Mouse (Mus musculus) fibroblast of lung, adult 2 months (primary cell): ENCODE measurements around the gene Ccl28.
A peak's percentile ranks its signal among the peaks of the same experiment; 100 is the strongest.
"Not testable (repeated sequence)": the region's sequence is repeated elsewhere in the genome, so short reads cannot be mapped to it uniquely, and the experiment has no call there.

ENCODE experiments used
- DNase-seq: peaks from one replicate; pipeline ENCODE4 v3.0.0-alpha.2; 2011; ENCODE audit warnings: low read depth

Ccl28 gene

DNA sequence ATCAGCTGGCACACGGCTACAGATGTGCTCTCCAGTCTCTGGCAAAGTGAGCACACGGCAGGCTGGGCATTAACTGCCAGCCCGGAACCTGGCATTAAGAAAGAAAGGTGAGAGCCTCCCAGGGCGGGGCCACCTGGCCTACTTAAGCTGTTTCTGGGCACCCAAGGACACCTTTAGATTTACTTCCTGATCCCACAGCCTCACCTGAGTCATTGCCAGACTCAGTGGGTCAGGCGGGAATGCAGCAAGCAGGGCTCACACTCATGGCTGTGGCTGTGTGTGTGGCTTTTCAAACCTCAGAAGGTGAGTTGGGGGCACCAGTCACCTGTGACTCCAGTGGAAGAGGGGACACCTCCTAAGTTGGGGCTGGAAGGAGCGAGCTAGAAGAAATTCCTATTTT lies at the start of gene Ccl28:
Ccl28 (plus strand) TSS at position 186 of the 400 bp plus-strand sequence.
- no peak for DNase-seq

DNA sequence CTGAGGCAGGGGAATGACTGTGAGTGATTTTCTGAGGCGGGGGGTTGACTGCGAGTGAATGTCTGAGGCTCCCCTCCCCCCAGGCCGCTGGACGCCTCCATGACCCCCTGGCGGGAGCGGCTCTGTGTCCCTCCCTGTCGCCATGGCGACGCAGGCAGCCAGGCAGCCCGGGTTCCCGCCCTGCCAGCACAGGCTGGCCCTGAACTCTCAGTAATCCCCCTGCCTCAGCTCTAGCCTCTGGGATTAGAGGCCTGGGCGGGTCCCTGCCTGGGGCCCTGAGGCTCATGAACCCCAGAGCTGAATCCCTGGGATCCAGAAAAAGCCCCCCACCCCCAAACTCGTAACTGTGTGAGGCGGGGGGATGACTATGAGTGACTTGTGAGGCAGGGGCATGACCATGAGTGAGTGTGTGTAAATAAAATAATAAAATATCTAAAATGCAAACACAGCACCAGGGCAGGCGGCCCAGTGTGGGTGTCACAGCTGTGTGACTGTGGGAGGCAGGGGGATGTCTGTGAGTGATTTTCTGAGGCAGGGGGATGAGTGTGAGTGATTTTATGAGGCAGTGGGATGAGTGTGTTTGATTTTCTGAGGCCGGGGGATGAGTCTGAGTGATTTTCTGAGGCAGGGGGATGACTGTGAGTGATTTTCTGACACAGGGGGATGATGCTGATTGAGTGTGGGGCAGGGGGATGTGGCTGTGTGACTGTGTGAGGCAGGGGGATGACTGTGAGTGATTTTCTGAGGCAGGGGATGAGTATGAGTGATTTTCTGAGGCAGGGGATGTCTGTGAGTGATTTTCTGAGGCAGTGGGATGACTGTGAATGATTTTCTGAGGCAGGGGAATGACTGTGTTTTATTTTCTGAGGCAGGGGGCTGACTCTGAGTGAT lies 27.1 kb upstream of the Ccl28 start:
- not testable (repeated sequence) for DNase-seq

DNA sequence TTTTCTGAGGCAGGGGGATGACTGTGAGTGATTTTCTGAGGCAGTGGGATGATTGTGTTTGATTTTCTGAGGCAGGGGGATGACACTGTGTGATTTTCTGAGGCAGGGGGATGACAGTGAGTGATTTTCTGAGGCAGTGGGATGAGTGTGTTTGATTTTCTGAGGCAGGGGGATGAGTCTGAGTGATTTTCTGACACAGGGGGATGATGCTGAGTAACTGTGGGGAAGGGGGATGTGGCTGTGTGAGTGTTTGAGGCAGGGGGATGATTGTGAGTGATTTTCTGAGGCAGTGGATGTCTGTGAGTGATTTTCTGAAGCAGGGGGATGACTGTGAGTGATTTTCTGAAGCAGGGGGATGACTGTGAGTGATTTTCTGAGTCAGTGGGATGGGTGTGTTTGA lies 25.2 kb upstream of the Ccl28 start:
- not testable (repeated sequence) for DNase-seq

DNA sequence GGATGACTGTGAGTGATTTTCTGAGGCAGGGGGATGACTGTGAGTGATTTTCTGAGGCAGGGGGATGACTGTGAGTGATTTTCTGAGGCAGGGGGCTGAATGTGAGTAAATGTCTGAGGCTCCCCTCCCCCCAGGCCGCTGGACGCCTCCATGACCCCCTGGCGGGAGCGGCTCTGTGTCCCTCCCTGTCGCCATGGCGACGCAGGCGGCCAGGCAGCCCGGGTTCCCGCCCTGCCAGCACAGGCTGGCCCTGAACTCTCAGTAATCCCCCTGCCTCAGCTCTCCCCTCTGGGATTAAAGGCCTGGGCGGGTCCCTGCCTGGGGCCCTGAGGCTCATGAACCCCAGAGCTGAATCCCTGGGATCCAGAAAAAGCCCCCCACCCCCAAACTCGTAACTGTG lies 24.6 kb upstream of the Ccl28 start:
- DNase-seq: not testable (repeated sequence)

DNA sequence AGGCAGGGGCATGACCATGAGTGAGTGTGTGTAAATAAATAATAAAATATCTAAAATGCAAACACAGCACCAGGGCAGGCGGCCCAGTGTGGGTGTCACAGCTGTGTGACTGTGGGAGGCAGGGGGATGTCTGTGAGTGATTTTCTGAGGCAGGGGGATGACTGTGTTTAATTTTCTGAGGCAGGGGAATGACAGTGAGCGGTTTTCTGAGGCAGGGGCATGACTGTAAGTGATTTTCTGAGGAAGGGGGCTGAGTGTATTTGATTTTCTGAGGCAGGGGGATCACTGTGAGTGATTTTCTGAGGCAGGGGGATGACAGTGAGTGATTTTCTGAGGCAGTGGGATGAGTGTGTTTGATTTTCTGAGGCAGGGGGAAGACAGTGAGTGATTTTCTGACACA lies 24.1 kb upstream of the Ccl28 start:
- DNase-seq: not testable (repeated sequence)

DNA sequence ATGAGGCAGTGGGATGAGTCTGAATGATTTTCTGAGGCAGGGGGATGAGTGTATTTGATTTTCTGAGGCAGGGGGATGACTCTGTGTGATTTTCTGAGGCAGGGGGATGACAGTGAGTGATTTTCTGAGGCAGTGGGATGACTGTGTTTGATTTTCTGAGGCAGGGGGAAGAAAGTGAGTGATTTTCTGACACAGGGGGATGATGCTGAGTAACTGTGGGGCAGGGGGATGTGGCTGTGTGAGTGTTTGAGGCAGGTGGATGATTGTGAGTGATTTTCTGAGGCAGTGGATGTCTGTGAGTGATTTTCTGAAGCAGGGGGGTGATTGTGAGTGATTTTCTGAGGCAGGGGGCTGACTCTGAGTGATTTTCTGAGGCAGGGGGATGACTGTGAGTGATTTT lies 23.5 kb upstream of the Ccl28 start:
- DNase-seq: not testable (repeated sequence)

DNA sequence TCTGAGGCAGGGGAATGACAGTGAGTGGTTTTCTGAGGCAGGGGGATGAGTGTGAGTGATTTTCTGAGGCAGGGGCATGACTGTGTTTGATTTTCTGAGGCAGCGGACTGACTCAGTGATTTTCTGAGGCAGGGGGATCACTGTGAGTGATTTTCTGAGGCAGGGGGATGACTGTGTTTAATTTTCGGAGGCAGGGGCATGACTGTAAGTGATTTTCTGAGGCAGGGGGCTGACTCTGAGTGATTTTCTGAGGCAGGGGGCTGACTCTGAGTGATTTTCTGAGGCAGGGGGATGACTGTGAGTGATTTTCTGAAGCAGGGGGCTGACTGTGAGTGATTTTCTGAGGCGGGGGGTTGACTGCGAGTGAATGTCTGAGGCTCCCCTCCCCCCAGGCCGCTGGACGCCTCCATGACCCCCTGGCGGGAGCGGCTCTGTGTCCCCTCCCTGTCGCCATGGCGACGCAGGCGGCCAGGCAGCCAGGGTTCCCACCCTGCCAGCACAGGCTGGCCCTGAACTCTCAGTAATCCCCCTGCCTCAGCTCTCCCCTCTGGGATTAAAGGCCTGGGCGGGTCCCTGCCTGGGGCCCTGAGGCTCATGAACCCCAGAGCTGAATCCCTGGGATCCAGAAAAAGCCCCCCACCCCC lies 20.8 kb upstream of the Ccl28 start:
- DNase-seq: not testable (repeated sequence)

DNA sequence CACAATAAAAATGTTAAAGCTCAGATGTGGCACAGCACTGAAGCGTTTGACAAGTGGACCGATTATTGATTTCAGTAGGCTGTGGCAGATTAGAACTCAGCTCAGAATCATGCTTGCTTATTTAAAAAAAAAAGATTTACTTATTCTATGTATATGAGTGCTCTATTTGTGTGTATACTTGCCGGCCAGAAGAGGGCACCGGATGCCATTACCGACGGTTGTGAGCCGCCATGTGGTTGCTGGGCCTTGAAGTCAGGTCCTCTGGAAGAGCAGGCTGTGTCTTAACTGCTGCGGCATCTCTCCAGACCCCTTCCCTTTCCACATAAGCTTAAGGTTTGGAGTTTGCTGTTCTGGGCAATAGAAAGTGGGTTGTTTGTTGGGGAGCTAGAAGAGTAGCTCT lies 19.7 kb upstream of the Ccl28 start:
- not testable (repeated sequence) for DNase-seq

DNA sequence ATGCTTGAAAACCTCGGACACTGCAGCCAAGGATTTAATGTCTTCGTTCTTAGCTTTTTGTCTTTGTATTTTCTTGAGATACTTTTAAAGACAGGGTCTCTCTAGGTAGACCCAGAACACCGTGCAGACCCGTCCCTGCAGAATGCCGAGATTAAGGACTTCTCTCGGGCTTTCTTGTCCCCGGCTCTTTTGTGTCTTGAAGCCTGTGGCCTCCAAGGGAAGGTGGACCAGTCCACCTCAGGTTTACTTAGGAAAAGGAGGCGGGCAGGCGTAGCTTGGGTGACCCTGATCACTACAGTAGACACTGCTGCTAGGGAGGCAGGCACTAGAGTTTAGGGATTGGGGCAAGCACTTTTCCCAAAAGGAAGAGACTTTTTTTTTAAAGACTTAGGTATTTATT lies 19.3 kb upstream of the Ccl28 start:
- not testable (repeated sequence) for DNase-seq

DNA sequence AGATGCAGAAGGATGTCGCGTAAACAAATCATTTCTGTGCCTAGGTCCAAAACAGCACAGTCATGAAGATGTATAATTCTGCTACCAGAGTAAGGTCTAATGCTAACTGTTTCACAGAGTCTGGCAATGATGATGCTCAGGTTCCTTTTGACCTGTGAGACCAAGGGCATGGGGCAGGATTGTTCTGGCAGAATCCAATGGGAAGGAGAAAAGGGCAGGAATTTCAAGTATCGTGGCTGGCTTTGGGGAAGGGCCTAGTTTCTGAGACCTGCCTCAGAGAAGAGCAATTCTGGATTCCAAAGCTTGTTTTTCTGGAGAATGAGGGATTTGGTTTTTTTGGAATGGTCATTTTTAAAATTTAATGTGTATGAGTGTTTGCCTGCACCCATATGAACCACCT lies 4.8 kb upstream of the Ccl28 start:
- DNase-seq: no peak

DNA sequence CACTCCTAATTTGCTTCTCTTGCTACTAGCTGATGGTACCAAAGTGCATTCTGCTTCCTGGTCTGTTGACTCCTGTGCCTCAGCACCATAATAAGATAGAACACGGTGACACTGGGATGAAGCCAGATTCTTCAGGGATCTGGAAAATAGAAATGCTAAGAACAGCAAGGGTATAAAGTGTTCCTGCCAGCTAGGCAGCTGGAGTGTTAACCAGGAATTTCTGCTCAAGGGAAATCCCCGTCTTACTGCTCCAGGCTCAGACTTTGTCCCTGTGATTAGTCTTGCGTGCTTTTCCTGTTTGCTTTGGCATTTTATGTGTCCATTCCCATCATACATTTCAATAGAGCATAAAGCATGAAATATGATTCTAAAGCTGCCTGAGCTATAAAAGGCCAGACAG lies 3.9 kb upstream of the Ccl28 start:
- no peak for DNase-seq

DNA sequence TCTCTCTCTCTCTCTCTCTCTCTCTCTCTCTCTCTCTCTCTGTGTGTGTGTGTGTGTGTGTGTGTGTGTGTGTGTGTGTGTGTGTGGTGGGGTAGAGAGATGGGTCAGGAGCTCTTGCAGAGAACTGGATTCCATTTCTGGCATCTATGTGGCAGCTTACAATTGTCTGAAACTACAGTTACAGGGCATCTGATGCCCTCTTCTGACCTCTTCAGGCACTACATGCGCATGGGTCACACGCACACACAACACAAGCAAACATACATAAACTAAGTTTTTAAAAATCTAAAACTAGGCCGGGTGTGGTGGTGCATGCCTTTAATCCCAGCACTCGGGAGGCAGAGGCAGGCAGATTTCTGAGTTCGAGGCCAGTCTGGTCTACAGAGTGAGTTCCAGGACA lies 2.3 kb downstream of the Ccl28 start:
- DNase-seq: not testable (repeated sequence)

DNA sequence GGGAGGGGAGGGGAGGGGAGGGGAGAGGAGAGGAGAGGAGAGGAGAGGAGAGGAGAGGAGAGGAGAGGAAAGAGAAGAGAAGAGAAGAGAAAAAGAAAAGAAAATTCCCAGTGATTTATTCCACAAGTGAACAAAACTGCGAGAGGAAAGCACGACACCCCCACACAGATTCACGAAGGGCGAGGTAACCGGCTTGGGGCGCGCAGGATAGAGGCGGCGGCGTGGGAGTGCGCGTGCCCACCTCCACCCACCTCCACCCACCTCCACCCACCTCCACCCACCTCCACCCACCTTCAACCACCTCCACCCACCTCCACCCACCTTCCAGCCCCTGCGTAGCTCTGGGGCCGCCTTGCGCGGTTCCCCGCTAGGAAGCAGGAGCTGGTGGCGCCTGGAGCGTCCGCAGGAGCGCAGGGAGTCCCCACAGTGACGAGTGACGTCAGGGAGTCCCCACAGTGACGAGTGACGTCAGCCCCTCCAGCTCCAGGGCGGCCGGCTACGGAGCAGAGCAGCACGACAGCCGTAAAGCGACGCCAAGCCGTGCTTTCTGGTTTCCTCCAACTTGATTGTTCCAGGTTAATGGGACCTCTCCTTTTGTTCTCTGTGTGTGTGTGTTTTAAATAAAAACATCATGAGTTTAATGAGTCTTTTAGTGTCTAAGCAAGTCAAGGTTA lies 8.0 kb downstream of the Ccl28 start:
- peak; percentile 39 for DNase-seq

DNA sequence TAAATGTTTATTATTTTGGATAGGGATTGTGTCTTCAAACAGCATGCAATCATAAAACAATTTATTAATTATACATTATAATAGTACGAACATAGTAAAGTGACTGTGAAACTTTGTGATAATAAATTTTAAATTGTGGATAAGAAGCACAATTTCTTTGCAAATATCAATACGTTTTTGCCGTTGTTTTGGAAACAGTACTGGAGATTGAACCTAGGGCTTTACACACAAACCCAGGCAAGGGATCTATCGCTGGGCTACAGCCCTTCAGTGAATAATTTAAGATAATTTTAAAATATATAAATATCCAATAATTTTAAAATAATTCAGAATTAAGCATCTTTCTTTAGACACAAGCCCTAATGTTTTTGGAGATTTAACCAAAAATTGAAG lies 8.5 kb downstream of the Ccl28 start:
- no peak for DNase-seq

DNA sequence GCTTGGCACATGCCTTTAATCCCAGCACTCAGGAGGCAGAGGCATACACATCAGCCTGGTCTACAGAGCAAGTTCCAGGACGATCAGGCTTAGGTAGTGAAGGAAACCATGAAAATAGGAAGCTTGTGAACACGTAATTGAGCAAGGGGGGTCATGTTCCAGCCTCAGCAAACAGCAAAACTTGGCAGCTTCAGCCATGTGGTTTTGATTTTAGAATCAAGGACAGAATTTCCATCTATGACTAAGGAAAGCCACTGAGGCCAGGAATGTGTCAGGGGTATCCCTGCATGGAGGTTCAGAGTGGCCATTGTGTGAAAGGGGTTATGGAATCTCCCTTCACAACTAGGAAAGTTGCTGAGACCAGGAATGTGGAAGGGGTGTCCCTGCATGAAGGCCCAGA lies 11.9 kb downstream of the Ccl28 start:
- DNase-seq: no peak

DNA sequence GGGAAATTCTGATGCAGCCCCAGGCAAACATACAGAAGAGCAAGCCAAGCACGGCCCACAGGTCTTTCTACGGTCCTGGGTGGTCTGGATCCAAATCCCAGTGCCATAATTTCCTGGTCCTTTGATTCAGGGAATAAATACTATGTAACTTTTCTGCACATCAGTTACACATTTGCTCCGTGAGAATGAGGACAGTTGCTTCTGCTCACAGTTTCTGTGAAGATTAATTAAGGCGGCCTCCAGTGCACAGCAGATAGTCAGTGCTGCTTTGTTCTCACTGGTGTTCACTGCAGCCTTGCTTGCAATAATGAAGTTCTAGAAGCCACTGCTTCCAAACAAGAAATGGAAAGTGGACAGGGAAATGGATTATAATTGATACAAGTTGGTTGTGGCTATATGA lies 14.2 kb downstream of the Ccl28 start:
- no peak for DNase-seq

DNA sequence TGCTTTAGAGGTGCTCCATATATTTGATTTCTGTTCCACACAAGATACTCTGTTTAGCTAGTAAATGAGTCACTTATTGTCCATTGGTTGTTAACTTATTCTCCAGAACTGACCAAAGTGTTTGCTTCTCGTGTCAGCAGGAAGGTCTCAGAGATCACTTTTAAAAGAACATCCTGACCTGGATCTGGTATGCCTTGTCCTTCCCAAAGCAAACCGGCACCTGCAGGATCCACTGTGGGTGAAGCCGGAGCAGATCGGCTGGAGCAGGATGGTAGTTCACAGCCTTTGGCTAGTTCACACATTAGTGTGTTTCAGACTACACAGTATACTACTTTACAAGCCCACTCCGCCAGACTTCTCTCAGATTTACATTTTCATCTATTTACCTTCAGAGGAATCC lies 14.8 kb downstream of the Ccl28 start:
- DNase-seq: no peak

DNA sequence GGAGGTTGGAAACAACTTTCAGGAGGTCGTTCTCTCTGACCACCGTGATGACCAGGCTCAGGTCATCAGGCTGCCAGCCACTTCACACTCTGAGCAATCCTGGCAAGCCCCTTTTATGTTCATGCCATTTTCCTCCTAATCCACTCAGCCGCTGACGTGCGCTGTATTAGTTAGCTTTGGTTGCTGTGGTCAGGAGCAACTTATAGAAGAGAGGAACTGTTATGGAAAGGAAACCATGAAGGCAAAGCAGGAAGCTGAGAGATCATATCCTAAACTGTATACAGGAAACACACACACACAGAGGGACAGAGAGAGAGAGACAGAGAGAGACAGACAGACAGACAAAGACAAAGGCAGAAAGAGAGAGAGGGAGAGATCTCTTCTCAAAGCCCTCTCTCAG lies 15.7 kb downstream of the Ccl28 start:
- DNase-seq: no peak

DNA sequence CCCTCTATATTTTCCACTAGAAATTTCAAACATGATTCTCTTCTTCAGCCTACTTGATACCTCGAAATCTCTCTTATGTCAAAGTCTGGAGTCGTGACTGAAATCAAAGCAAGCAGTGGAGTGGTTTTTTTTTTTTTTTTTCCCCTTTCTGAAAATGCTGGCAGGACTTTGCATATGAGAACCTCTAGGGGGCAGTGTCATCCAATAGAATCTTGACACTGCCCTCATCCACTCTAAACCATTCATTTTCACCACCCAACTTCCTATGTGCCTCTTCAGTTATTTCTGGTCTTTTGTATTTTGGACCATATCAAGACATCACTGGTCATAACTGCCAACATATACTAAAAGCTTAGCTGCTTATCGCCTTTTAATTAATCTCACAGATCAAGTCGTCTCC lies 16.9 kb downstream of the Ccl28 start:
- DNase-seq: no peak

DNA sequence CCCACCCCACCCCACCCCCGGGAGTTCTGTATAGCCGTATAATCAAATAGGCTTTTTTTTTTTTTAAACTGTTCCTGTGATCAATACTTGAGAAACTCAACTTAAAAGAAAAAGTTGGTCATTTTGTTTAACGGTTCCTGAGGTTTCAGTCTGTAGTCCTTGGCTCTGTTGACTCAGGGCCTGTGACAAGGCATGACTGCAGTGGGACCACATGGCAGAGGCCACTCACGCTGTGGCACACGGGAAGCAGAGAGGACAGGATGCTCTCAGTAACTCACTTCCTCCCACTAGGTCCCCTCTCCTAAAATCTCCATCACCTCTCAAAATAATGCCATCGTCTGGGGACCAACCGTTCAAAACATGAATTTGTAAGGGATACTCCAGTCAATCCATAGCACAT lies 17.5 kb downstream of the Ccl28 start:
- no peak for DNase-seq

DNA sequence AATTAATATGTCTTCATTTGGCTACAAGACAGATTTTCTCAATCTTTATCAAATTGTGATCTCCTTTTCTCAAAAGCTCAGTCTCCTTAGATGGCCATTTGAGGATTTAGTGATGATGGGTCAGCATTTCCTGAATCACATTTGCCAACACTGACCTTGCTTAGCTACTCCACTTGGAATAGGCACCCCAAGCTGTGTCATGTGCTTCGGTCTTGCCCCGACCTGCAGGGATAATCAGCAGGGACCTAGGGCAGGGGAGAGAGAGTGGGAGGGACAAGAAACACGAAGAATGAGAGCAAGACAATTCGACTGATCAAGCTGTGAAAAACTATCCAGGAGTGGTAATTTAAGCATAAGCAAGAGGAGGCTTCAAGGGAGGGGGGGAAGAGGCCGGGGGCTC lies 21.1 kb downstream of the Ccl28 start:
- no peak for DNase-seq

DNA sequence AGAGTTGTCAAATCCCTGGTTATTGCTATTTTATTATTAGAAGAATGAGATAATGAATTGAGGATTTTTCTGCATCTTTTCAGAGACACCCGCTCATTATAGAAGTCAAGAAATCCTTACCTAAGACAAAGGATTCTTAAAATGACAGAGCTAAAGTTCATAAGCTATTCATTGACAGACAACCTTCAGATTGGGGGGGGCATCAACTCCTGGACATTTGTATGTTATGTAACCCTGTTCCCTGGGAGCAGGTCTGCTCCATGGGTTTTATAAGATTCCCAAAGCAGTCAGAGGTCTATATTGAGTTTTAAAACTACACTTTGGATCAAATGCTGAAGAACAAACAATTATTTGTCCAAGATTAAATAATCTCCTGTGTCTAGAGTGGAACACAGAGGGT lies 22.9 kb downstream of the Ccl28 start:
- no peak for DNase-seq
